In the genomic region with DNA sequence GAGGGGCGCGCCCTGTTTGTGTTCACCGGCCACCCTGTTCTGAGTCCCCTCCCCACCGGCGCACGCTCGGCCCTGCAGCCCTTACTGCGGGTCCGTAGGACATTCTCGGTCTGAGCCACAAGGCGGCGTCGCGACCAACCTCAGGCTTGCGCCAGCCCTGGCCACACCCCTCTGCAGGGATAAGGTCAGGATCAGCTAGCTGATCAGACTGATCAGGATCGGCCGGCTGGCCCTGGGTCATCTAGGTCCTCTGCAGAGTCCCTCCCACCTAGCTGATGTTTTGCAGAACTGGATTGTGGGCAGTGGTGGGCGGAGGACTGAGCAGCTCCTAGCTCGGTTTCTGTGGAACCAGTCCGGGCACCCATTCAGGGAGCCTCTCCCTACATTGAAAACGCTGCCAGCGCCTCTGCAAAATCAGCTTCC, we compare ENCODE assay signal across 8 mouse cellular contexts. TPM values are rescaled to one million over a fixed set of nuclear protein-coding genes. Genes with fewer than 3 reads are reported as not detected.
DNase-seq lines count a peak whose midpoint lies in the region; ATAC-seq and TF ChIP-seq lines count a peak whose summit lies in the region.

Gene Hebp2 (minus strand): TSS at position 264 of the 423 bp plus-strand sequence.

- H3K36me3 ChIP-seq in embryonic facial prominence, embryonic 10.5 days (replicated peaks), result no peaks in the 10 kb centered on the region
- H3K36me3 ChIP-seq in liver, embryonic 16.5 days (ENCODE audit: control insufficient read depth, insufficient read depth), result no peaks in the 10 kb centered on the region
- no peaks in the 10 kb centered on the region for H3K36me3 ChIP-seq in neural tube, embryonic 11.5 days (ENCODE audit: control insufficient read depth, insufficient read depth, low read length)

- TF ChIP-seq CTCF in layer of hippocampus, adult 2 months (conservative IDR thresholded peaks at IDR 0.05), result peak; percentile 84

- H3K4me1 ChIP-seq in embryonic facial prominence, embryonic 10.5 days, result peaks cover 23% of the 10 kb centered on the region
- H3K4me1 ChIP-seq in liver, embryonic 16.5 days (ENCODE audit: control insufficient read depth, low read depth, low read length), result no peaks in the 10 kb centered on the region
- H3K4me1 ChIP-seq in neural tube, embryonic 11.5 days (ENCODE audit: control insufficient read depth, insufficient read depth, low read length), result no peaks in the 10 kb centered on the region

- DNase-seq in layer of hippocampus, adult 2 months (ENCODE audit: low spot score in 2 of 2), result peak in 1 of 2 experiments; percentile 65
- DNase-seq in layer of hippocampus, adult 9-11 months, result no peak
- peak; percentile 91 for DNase-seq in embryonic facial prominence, embryonic 10.5 days (ENCODE audit: low spot score)
- DNase-seq in heart, adult 9 months (ENCODE audit: low spot score in 2 of 2), result peak; percentile 26 to 31
- peak; percentile 54 for DNase-seq in kidney, adult 9 months
- peak; percentile 87 for DNase-seq in neural tube, embryonic 11.5 days (ENCODE audit: low spot score)
- DNase-seq in testis, postnatal 14 days (ENCODE audit: low spot score), result peak; percentile 52

- H3K27ac ChIP-seq in layer of hippocampus, adult 2 months, result peak within 1 kb of the TSS; percentile 67
- H3K27ac ChIP-seq in embryonic facial prominence, embryonic 10.5 days (replicated peaks), result peak within 1 kb of the TSS; percentile 84
- H3K27ac ChIP-seq in liver, embryonic 16.5 days (ENCODE audit: low read length), result no peak within 1 kb of the TSS
- H3K27ac ChIP-seq in neural tube, embryonic 11.5 days (ENCODE audit: low read depth, low read length), result no peak within 1 kb of the TSS

- H3K4me3 ChIP-seq in layer of hippocampus, adult 2 months, result peak within 1 kb of the TSS; percentile 74
- H3K4me3 ChIP-seq in embryonic facial prominence, embryonic 10.5 days, result peak within 1 kb of the TSS; percentile 73
- H3K4me3 ChIP-seq in liver, embryonic 16.5 days (ENCODE audit: low read depth, low read length), result peak within 1 kb of the TSS; percentile 51
- H3K4me3 ChIP-seq in neural tube, embryonic 11.5 days (ENCODE audit: low read depth, low read length), result peak within 1 kb of the TSS; percentile 46

- H3K27me3 ChIP-seq in embryonic facial prominence, embryonic 10.5 days (replicated peaks; ENCODE audit: low read depth, poor library complexity, severe bottlenecking), result peaks cover 18% of the 10 kb centered on the region
- H3K27me3 ChIP-seq in liver, embryonic 16.5 days (ENCODE audit: control insufficient read depth, insufficient read depth, low read depth, low read length), result no peaks in the 10 kb centered on the region
- no peaks in the 10 kb centered on the region for H3K27me3 ChIP-seq in neural tube, embryonic 11.5 days (ENCODE audit: control insufficient read depth, insufficient read depth, low read length)

- peak within 1 kb of the TSS; percentile 65 for H3K4me2 ChIP-seq in liver, embryonic 16.5 days (ENCODE audit: low read depth, low read length)
- peak within 1 kb of the TSS; percentile 68 for H3K4me2 ChIP-seq in neural tube, embryonic 11.5 days (ENCODE audit: low read depth)

- no peaks in the 10 kb centered on the region for H3K9me3 ChIP-seq in embryonic facial prominence, embryonic 10.5 days
- H3K9me3 ChIP-seq in liver, embryonic 16.5 days (replicated peaks; ENCODE audit: control insufficient read depth, low read length), result no peaks in the 10 kb centered on the region
- no peaks in the 10 kb centered on the region for H3K9me3 ChIP-seq in neural tube, embryonic 11.5 days (ENCODE audit: control insufficient read depth, low read length)

- peak within 1 kb of the TSS; percentile 34 for H3K9ac ChIP-seq in liver, embryonic 16.5 days (ENCODE audit: low read depth, low read length)
- H3K9ac ChIP-seq in neural tube, embryonic 11.5 days (ENCODE audit: low read length), result peak within 1 kb of the TSS; percentile 60

- peak; percentile 90 for ATAC-seq in liver, embryonic 16.5 days (ENCODE audit: low read depth)
- ATAC-seq in neural tube, embryonic 11.5 days (ENCODE audit: insufficient read depth, low FRiP score, low TSS enrichment), result peak; percentile 94

- WGBS in embryonic facial prominence, embryonic 10.5 days, result under 1% methylated on average over 22 of the region's 22 CpGs
- under 1% methylated on average over 22 of the region's 22 CpGs for WGBS in liver, embryonic 16.5 days (ENCODE audit: insufficient replicate concordance)
- WGBS in neural tube, embryonic 11.5 days, result under 1% methylated on average over 22 of the region's 22 CpGs

RNA-seq across cellular contexts. Expression of gene Hebp2, which starts in this region (rescaled TPM):
- 1 to 10 TPM; 2.7 to 2.8 TPM for total RNA-seq in layer of hippocampus, adult 2 months (2021)
- 15.5 and 16.0 TPM in 2 replicates for polyA plus RNA-seq in embryonic facial prominence, embryonic 10.5 days (2016; fragmentation: Nextera tagmentation; extraction: Ambion mirVana)
- polyA plus RNA-seq in liver, embryonic 16.5 days (2015; fragmentation: Nextera tagmentation; extraction: Ambion mirVana), result 1.3 and 1.6 TPM in 2 replicates
- polyA plus RNA-seq in neural tube, embryonic 11.5 days (2014; fragmentation: Nextera tagmentation; extraction: Ambion mirVana), result 16.9 and 19.3 TPM in 2 replicates

Comparison
In these comparisons a context has a peak if more than half of its experiments do, and no peak if none do; other contexts are left out.
1. H3K27ac ChIP-seq: peak in layer of hippocampus, adult 2 months (single experiment) and embryonic facial prominence, embryonic 10.5 days (single experiment); none in liver, embryonic 16.5 days (single experiment) and neural tube, embryonic 11.5 days (single experiment).
2. Peak in every context shown above with its lines, with median percentiles within 50 percentile points of each other: H3K4me3 ChIP-seq.